Mouse (Mus musculus): Measurements from ENCODE around the gene Cd36. TPM values are rescaled to one million over a fixed set of nuclear protein-coding genes. Genes with fewer than 3 reads are reported as not detected.

The Cd36 gene
- polyA plus RNA-seq, 1 experiment from 2014 or later = 0.87 TPM

DNA sequence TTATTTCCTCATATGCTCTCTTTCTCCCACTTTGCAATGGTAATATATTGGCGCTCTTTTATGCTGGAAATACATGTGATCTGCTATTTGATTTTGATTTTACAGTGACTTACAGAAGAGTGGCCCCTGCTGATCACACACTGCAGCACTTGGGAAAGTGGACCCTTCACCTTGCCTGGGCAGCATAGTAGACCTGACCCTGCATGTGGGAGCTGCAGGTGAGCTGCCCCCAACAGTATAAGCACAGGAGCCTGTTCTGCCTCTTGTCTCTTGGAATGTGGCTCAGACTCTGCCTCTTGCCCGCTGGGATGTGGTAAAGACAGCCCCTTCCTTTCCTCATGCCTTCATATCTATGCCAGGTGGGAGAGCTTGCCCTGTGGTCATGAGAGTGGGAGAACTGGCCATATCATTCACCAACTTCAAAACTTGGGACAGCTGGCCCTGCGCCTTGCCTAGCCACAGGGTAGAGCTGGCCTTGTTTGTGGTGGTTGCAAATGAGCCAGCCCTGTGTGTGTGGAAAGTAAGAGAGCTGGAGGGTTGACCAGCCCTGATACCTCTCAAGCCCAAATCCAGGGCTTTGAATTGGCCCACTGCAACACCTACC, 81.7 kb downstream of the Cd36 start:
- no peaks in the 10 kb centered on the region for H3K9me3 ChIP-seq (ENCODE audit: control insufficient read depth, low read length)
- H3K36me3 ChIP-seq (ENCODE audit: control insufficient read depth, insufficient read depth, low read length) = no peaks in the 10 kb centered on the region
- H3K9ac ChIP-seq (ENCODE audit: low read length) = no peak overlapping the region
- H3K27me3 ChIP-seq (ENCODE audit: control insufficient read depth, insufficient read depth, low read length) = no peaks in the 10 kb centered on the region
- H3K27ac ChIP-seq (ENCODE audit: low read depth, low read length) = no peak overlapping the region
- no peaks in the 10 kb centered on the region for H3K4me1 ChIP-seq (replicated peaks; ENCODE audit: control insufficient read depth, insufficient read depth, low read length)
- DNase-seq (ENCODE audit: low spot score) (no peak), ATAC-seq (replicated peaks; ENCODE audit: low FRiP score) (no peak)
- H3K4me2 ChIP-seq (ENCODE audit: low read depth, low read length, severe bottlenecking) = no peak overlapping the region
- WGBS = 89% methylated on average over 3 of the region's 3 CpGs
- no peak overlapping the region for H3K4me3 ChIP-seq (ENCODE audit: low read depth, low read length)

- ATAC-seq (replicated peaks; ENCODE audit: low FRiP score) (no peak), DNase-seq (ENCODE audit: low spot score) (peak; percentile 67)
- Histone ChIP-seq H3K27ac (ENCODE audit: low read depth, low read length) (no peak overlapping the region), H3K9me3 (ENCODE audit: control insufficient read depth, low read length) (no peaks in the 10 kb centered on the region), H3K4me2 (ENCODE audit: low read depth, low read length, severe bottlenecking) (no peak overlapping the region), H3K4me1 (replicated peaks; ENCODE audit: control insufficient read depth, insufficient read depth, low read length) (no peaks in the 10 kb centered on the region), H3K9ac (ENCODE audit: low read length) (no peak overlapping the region), H3K36me3 (ENCODE audit: control insufficient read depth, insufficient read depth, low read length) (no peaks in the 10 kb centered on the region), H3K4me3 (ENCODE audit: low read depth, low read length) (no peak overlapping the region), H3K27me3 (ENCODE audit: control insufficient read depth, insufficient read depth, low read length) (no peaks in the 10 kb centered on the region)
- WGBS = 90% methylated on average over 6 of the region's 6 CpGs
Observed at GRCm38 (mm10) chr5:17776571-17776970, 112.0 kb downstream of the Cd36 start.

DNA sequence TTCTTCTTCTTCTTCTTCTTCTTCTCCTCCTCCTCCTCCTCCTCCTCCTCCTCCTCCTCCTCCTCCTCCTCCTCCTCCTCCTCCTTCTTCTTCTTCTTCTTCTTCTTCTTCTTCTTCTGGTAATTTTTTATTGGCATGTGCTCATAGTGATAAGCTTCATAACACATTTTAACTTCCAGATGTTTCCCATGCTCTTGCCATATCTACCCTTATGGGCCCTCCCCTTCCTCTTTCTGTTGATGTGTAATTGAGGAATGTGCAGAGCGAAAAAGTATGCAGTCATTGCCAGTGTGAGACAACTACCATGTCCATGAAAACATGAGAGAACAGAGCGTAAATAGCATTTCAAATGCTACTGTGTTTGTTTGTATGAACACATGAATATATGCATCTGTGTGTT, 118.3 kb downstream of the Cd36 start:
- Histone ChIP-seq H3K4me1 (replicated peaks; ENCODE audit: control insufficient read depth, insufficient read depth, low read length) (no peaks in the 10 kb centered on the region), H3K4me2 (ENCODE audit: low read depth, low read length, severe bottlenecking) (no peak overlapping the region), H3K36me3 (ENCODE audit: control insufficient read depth, insufficient read depth, low read length) (no peaks in the 10 kb centered on the region), H3K9ac (ENCODE audit: low read length) (no peak overlapping the region), H3K9me3 (ENCODE audit: control insufficient read depth, low read length) (no peaks in the 10 kb centered on the region), H3K4me3 (ENCODE audit: low read depth, low read length) (no peak overlapping the region), H3K27ac (ENCODE audit: low read depth, low read length) (no peak overlapping the region), H3K27me3 (ENCODE audit: control insufficient read depth, insufficient read depth, low read length) (no peaks in the 10 kb centered on the region)
- DNase-seq (ENCODE audit: low spot score) (no peak), ATAC-seq (replicated peaks; ENCODE audit: low FRiP score) (no peak)
- 79% methylated on average over 2 of the region's 2 CpGs for WGBS

DNA sequence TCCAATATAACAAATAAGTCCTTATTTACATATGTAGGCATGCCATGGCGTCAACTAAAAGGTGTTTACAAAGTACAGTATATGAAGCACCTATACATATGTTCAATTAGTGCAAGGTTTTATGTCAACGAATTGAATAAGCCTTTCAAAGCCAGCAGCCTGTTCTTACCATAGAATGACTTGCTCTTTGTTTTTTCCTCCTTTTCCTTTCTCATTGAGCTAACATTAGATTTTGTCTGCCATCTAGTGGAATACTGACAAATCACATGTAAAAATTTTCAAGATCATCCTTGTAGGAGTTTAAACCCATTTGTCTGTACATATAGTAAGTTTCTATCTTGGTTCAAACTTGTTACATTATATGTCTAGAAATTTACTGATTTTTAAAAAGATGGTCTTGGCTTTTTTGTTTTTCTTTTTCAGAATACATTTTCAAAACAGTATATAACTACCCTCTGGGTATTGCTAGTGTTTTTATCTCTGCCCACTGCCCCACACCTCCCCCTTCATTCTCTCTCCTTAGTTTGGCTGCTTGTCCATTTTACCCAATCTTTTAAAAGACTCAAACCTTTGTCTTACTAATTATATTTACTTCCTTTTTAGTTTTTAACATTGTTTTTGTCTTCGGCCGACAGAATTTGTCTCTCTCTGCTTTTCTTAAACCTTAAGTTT, 122.5 kb downstream of the Cd36 start:
- H3K9ac ChIP-seq (ENCODE audit: low read length) = no peak overlapping the region
- H3K4me2 ChIP-seq (ENCODE audit: low read depth, low read length, severe bottlenecking) = no peak overlapping the region
- H3K27me3 ChIP-seq (ENCODE audit: control insufficient read depth, insufficient read depth, low read length) = no peaks in the 10 kb centered on the region
- H3K36me3 ChIP-seq (ENCODE audit: control insufficient read depth, insufficient read depth, low read length) = no peaks in the 10 kb centered on the region
- WGBS = 57% methylated on average over 4 of the region's 4 CpGs
- no peak overlapping the region for H3K4me3 ChIP-seq (ENCODE audit: low read depth, low read length)
- no peak for DNase-seq (ENCODE audit: low spot score)
- H3K4me1 ChIP-seq (replicated peaks; ENCODE audit: control insufficient read depth, insufficient read depth, low read length) = no peaks in the 10 kb centered on the region
- no peaks in the 10 kb centered on the region for H3K9me3 ChIP-seq (ENCODE audit: control insufficient read depth, low read length)
- H3K27ac ChIP-seq (ENCODE audit: low read depth, low read length) = no peak overlapping the region
- peak; percentile 80 for ATAC-seq (replicated peaks; ENCODE audit: low FRiP score)

DNA sequence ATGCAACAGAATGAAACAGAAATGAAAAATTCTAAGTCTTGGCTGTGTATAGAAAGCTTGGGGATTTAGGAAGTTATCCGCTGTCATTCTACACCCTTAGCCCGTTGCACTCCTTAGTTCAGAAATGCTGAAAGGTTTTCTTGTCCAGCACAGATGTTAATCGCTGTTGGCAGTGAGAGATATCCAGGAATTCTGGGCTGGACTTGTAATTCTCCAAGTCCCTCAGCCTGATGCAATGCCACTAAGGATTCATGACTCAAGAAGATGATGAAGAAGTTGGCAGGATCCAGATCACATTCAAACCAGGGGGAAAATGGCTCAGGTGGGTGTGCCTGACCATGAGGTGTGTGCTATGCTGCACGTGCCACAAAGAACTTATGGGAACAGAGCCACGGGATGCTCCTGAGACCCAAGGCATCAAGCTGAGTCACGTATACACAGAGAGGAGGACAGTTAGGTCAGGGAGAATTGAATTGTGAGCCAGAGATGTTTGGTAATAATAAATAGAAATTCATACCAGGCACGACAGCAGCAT, 135.1 kb downstream of the Cd36 start:
- H3K9ac ChIP-seq (ENCODE audit: low read length) = no peak overlapping the region
- no peak overlapping the region for H3K4me3 ChIP-seq (ENCODE audit: low read depth, low read length)
- no peaks in the 10 kb centered on the region for H3K4me1 ChIP-seq (replicated peaks; ENCODE audit: control insufficient read depth, insufficient read depth, low read length)
- H3K27me3 ChIP-seq (ENCODE audit: control insufficient read depth, insufficient read depth, low read length) = no peaks in the 10 kb centered on the region
- no peaks in the 10 kb centered on the region for H3K9me3 ChIP-seq (ENCODE audit: control insufficient read depth, low read length)
- no peak for ATAC-seq (replicated peaks; ENCODE audit: low FRiP score)
- 82% methylated on average over 7 of the region's 7 CpGs for WGBS
- no peak overlapping the region for H3K4me2 ChIP-seq (ENCODE audit: low read depth, low read length, severe bottlenecking)
- no peaks in the 10 kb centered on the region for H3K36me3 ChIP-seq (ENCODE audit: control insufficient read depth, insufficient read depth, low read length)
- H3K27ac ChIP-seq (ENCODE audit: low read depth, low read length) = no peak overlapping the region
- no peak for DNase-seq (ENCODE audit: low spot score)

DNA sequence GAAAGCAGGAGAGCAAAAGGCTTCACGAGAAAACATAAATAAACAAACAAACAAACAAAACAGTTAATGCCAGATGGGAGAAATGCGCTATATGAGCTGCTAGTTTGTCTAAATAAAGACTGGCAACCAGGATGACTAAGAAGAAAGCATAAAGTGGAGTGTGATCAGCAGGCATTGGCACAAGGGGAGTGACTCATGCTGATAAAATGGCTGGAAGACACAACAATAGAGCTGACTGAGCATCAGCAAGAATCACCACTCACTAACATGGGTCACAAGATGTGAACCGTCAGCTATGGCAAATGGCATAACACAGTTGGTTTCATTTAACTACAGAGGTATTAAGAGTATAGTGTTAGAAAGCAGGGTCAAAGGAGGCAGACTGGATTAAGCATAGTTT, 140.3 kb downstream of the Cd36 start:
- Histone ChIP-seq H3K4me2 (ENCODE audit: low read depth, low read length, severe bottlenecking) (no peak overlapping the region), H3K27me3 (ENCODE audit: control insufficient read depth, insufficient read depth, low read length) (no peaks in the 10 kb centered on the region), H3K4me3 (ENCODE audit: low read depth, low read length) (no peak overlapping the region), H3K9me3 (ENCODE audit: control insufficient read depth, low read length) (no peaks in the 10 kb centered on the region), H3K27ac (ENCODE audit: low read depth, low read length) (no peak overlapping the region), H3K9ac (ENCODE audit: low read length) (no peak overlapping the region), H3K4me1 (replicated peaks; ENCODE audit: control insufficient read depth, insufficient read depth, low read length) (no peaks in the 10 kb centered on the region), H3K36me3 (ENCODE audit: control insufficient read depth, insufficient read depth, low read length) (no peaks in the 10 kb centered on the region)
- DNase-seq (ENCODE audit: low spot score) (no peak), ATAC-seq (replicated peaks; ENCODE audit: low FRiP score) (no peak)
- WGBS = 78% methylated on average over 3 of the region's 3 CpGs

DNA sequence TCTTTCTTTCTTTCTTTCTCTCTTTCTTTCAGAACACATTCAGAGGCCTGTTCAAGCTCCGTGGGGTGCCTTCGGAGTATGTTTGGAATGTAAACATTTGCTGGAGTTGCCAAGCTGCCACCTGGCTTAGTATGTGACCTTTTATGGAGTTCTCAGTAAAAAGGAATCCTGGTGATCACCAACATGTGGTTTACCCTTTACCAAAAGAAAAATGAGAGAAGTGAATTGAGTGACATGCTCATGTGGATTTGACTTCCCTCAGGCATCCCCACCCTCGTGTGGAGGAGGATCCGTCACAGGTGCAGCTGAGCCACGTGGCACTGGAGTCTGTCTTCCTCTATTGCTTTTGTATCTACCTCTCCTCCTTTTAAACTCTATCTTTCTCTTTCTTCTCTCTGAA, 141.5 kb downstream of the Cd36 start:
- H3K36me3 ChIP-seq (ENCODE audit: control insufficient read depth, insufficient read depth, low read length) = no peaks in the 10 kb centered on the region
- no peaks in the 10 kb centered on the region for H3K4me1 ChIP-seq (replicated peaks; ENCODE audit: control insufficient read depth, insufficient read depth, low read length)
- 31% methylated on average over 5 of the region's 5 CpGs for WGBS
- no peaks in the 10 kb centered on the region for H3K27me3 ChIP-seq (ENCODE audit: control insufficient read depth, insufficient read depth, low read length)
- H3K4me2 ChIP-seq (ENCODE audit: low read depth, low read length, severe bottlenecking) = no peak overlapping the region
- H3K9me3 ChIP-seq (ENCODE audit: control insufficient read depth, low read length) = no peaks in the 10 kb centered on the region
- ATAC-seq (replicated peaks; ENCODE audit: low FRiP score) (no peak), DNase-seq (ENCODE audit: low spot score) (no peak)
- no peak overlapping the region for H3K9ac ChIP-seq (ENCODE audit: low read length)
- H3K27ac ChIP-seq (ENCODE audit: low read depth, low read length) = no peak overlapping the region
- no peak overlapping the region for H3K4me3 ChIP-seq (ENCODE audit: low read depth, low read length)

DNA sequence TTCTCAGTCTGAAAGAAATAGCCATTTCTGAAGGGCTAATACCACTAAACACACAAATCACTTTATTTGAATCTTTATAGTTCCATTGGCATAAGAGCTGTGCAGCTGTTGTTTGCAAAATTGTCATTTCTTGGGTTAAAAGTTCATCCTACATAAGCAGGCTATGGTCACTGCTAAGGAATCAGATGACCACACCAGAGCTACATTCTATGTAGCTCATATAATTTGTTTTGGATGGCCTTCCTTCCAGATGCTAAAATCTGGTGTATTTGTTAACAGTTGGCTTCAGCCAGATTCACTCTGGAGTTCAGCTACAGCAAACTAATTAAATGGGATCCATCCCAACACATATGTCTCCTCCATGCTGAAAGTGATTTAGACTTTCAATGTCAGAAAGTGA, 142.1 kb downstream of the Cd36 start:
- ATAC-seq (replicated peaks; ENCODE audit: low FRiP score) = no peak
- no peak for DNase-seq (ENCODE audit: low spot score)
- Histone ChIP-seq H3K27ac (ENCODE audit: low read depth, low read length) (no peak overlapping the region), H3K9ac (ENCODE audit: low read length) (no peak overlapping the region), H3K27me3 (ENCODE audit: control insufficient read depth, insufficient read depth, low read length) (no peaks in the 10 kb centered on the region), H3K4me2 (ENCODE audit: low read depth, low read length, severe bottlenecking) (no peak overlapping the region), H3K36me3 (ENCODE audit: control insufficient read depth, insufficient read depth, low read length) (no peaks in the 10 kb centered on the region), H3K4me3 (ENCODE audit: low read depth, low read length) (no peak overlapping the region), H3K9me3 (ENCODE audit: control insufficient read depth, low read length) (no peaks in the 10 kb centered on the region), H3K4me1 (replicated peaks; ENCODE audit: control insufficient read depth, insufficient read depth, low read length) (no peaks in the 10 kb centered on the region)

- Histone ChIP-seq H3K27ac (ENCODE audit: low read depth, low read length) (no peak overlapping the region), H3K36me3 (ENCODE audit: control insufficient read depth, insufficient read depth, low read length) (no peaks in the 10 kb centered on the region), H3K4me3 (ENCODE audit: low read depth, low read length) (no peak overlapping the region), H3K9me3 (ENCODE audit: control insufficient read depth, low read length) (no peaks in the 10 kb centered on the region), H3K4me1 (replicated peaks; ENCODE audit: control insufficient read depth, insufficient read depth, low read length) (no peaks in the 10 kb centered on the region), H3K4me2 (ENCODE audit: low read depth, low read length, severe bottlenecking) (no peak overlapping the region), H3K9ac (ENCODE audit: low read length) (no peak overlapping the region), H3K27me3 (ENCODE audit: control insufficient read depth, insufficient read depth, low read length) (no peaks in the 10 kb centered on the region)
- no peak for ATAC-seq (replicated peaks; ENCODE audit: low FRiP score)
- WGBS = 58% methylated on average over 3 of the region's 3 CpGs
- no peak for DNase-seq (ENCODE audit: low spot score)
Observed at GRCm38 (mm10) chr5:17739805-17740204, 148.8 kb downstream of the Cd36 start.

Measured in forebrain, embryonic 11.5 days (tissue).